Mouse (Mus musculus) mature B cell (primary cell): ENCODE data around the gene Gm8251.
"Not testable (repeated sequence)": the region's sequence is repeated elsewhere in the genome, so short reads cannot be mapped to it uniquely, and the experiment has no call there.

Experiments
- in situ Hi-C: fragments of 300-500 bp; cut with MboI; formaldehyde crosslinking; loops from 2 replicates; pipeline ENCODE4 v1.14.3; 2019

Gene Gm8251

GRCm38 (mm10) chr1:44061836-44062235 is at the start of gene Gm8251:
Gm8251 (minus strand) TSS chr1:44061936.
- in situ Hi-C loops = loop anchor here (10.0 kb wide), 1 partner anchor 297 kb away; no protein-coding TSS in a partner anchor

GRCm38 (mm10) chr1:44102939-44103338 is 41.2 kb upstream of the Gm8251 start:
- in situ Hi-C loops = no loop called here

- in situ Hi-C loops = no loop called here
Measured at GRCm38 (mm10) chr1:44102259-44102717, 40.6 kb upstream of the Gm8251 start, which contains the start of gene Tex30. Tex30 (minus strand) TSS chr1:44102441.

GRCm38 (mm10) chr1:44101448-44102225 is 39.9 kb upstream of the Gm8251 start:
- in situ Hi-C loops = no loop called here

GRCm38 (mm10) chr1:44064625-44065024 is 2.9 kb upstream of the Gm8251 start:
- in situ Hi-C loops = loop anchor here (10.0 kb wide), 1 partner anchor 300 kb away; no protein-coding TSS in a partner anchor

DNA sequence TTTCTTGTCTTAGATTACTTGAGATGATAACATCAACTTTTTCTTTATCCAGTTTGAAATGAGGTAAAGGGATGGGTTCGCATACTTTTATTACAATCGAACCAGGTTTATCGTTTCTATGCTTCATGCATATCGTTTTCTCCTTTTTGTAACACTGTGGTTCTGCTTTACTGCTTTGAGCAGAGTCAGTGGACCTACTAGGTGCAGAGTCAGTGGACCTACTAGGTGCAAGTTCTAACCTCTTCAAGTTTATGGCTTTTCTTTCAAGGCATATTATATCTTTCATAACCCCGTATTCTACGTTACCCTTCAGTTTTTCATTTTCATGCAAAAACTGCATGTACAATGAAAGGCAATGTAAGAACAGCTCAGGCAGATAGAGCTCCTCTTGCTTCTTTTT is 1.7 kb upstream of the Gm8251 start:
- in situ Hi-C loops = loop anchor here (10.0 kb wide), 1 partner anchor 299 kb away; no protein-coding TSS in a partner anchor

- in situ Hi-C loops = no loop called here
Measured at GRCm38 (mm10) chr1:44057805-44058204, 3.9 kb downstream of the Gm8251 start.

DNA sequence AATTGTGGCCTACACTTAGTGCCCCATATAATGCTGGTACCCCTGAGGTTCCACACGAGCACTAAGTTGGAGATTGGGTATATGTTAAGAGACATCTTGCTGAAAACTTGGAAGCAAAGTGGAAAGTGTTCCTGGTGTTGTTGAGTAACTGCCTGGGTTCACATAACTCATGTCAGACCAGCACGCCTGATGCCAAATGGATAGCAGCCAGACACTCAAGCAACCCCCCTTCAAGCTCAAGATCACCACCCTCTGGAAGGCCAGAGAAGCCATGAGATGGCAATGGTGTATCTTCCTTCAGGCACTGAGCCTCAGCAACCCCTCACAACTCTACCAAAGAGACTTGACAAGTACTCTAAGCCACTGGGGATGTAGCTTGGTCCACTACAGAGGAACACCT is 15.2 kb downstream of the Gm8251 start:
- in situ Hi-C loops = no loop called here

DNA sequence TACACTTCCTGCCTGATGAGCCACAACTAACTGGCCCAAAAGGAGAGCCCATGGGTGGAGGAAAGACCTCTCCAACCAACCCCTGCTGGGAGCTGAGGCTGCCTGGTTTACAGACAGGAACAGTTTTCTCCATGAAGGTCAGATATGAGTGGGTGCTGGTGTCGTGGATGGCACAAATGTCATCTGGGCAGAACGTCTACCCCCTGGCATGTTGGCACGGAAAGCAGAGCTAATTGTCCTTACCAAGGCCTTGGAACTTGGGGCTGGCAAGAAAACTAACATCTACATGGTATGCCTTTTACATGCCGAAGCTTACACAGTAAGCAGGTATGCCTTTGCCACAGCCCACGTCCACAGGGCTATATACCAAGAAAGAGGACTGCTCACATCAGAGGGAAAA is 16.0 kb downstream of the Gm8251 start:
- in situ Hi-C loops = not testable (repeated sequence)

DNA sequence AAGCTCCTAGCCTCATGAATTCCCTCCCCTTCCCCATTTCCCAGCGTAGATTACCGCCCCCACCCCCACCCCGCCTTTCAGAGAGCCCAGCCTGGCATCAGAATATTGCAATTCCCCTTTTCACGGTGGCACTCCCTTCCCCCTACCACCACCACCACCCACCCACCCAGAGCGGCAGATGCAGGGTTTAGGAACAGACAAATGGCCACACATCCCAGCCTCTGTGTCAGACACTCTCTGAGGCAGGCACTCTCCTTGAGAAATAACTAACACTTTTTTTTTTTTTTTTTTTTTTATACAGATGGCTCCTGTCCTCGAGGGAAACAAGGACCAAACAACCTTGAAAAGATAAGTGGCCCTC is 19.2 kb downstream of the Gm8251 start:
- in situ Hi-C loops = no loop called here

- in situ Hi-C loops = no loop called here
Measured at GRCm38 (mm10) chr1:44041797-44042554, 19.8 kb downstream of the Gm8251 start.

DNA sequence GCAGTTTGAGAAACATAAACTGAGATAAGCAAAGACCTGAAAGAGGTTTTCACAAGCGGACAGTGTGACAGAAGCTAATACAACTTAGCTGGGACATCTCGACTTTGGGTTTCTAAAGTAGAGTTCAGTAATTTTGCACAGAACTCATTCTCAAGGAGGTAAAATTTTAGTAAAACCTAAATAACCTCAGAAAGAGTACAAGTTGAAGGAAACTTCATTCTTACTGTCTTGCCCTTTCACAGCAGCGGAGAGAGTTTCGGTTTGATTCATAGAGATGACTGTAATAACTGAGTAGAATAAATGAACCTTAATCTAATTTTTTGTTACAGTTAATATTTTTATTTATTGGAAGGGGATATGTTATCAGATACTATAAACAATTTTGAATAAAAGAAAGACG is 28.8 kb downstream of the Gm8251 start:
- in situ Hi-C loops = no loop called here

GRCm38 (mm10) chr1:44032213-44032612 is 29.5 kb downstream of the Gm8251 start:
- in situ Hi-C loops = no loop called here

DNA sequence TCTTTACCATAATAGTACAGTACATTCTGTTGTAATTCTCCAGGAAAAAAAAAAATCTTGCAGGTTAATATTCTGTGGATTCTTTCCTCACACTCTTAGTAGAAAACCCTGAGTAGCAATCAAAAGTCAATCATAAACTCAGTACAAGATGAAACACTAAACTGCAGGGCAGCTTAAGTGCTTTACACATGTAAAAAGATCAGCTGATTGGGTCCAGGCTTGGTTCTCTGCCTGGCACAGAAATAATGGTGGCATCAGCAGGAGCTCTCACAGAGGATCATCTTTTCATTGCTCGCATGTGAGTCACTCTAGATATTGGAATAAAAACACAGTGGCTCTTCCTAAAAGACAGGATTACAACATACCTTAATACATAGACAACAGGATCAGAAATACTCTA is 34.1 kb downstream of the Gm8251 start:
- in situ Hi-C loops = no loop called here

DNA sequence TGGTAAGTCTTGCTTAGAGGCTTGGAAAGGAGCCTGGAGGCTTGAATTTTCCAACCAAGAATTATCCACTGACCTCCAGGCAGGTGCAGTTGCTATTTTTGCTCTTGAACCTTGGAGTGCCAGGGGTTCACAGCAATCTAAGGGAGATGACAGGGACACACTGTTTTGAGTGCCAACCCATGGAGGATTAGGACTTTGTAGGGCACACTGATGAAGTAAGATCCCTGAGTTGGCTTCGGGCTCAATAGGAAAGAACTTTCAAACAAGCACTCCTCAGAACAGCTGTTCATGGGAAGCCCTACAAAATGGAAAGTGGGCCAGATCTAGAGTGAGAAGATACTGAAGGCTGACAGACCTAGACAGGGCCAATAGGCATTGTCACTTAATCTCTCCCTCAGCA is 39.1 kb downstream of the Gm8251 start:
- in situ Hi-C loops = no loop called here

DNA sequence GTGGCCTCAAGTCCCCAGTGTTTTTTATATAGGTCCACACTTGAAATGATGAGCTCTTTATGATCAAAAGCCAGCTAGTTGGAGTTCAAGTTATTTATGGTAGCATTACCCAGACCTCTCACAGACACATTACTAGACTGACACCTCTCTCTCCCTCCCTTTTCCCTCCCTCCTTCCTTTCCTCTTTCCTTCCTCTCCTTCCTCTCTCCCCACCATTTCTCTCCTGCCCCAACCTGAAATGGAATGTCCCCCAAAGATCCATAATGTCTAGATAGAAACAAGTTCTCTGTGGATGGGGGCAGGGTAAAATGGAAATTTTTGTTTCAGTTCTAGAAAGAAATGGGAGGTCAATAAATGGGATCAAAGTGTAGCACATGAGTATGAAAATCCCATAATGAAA is 41.8 kb downstream of the Gm8251 start, which contains the start of gene Mettl21c:
TSS of gene Mettl21c (minus strand) at position 101 of the 400 bp plus-strand sequence.
- in situ Hi-C loops = no loop called here

GRCm38 (mm10) chr1:44015556-44015955 is 46.2 kb downstream of the Gm8251 start:
- in situ Hi-C loops = no loop called here
